Mouse (Mus musculus) frontal cortex, postnatal 14 days (tissue): ENCODE measurements at regions not wholly inside any gene's neighbourhood (a gene's known extent, or its start where the extent isn't known, plus 50 kb on each side); places are given as distances from the start of the nearest gene placed in this dataset.

Experiments used
- DNase-seq, 2 experiments: peaks; one replicate each; pipeline ENCODE4 v3.0.0; 2022; ENCODE audit warnings: low spot score in 2 of 2

GRCm38 (mm10) chr9:56547291-56547977 is 129.0 kb downstream of the Hmg20a start:
- no peak for DNase-seq

- DNase-seq: no peak
Observed at GRCm38 (mm10) chr9:56549774-56550173, 131.4 kb downstream of the Hmg20a start.

- no peak for DNase-seq
Observed at GRCm38 (mm10) chr9:56550178-56550577, 131.8 kb downstream of the Hmg20a start.

DNA sequence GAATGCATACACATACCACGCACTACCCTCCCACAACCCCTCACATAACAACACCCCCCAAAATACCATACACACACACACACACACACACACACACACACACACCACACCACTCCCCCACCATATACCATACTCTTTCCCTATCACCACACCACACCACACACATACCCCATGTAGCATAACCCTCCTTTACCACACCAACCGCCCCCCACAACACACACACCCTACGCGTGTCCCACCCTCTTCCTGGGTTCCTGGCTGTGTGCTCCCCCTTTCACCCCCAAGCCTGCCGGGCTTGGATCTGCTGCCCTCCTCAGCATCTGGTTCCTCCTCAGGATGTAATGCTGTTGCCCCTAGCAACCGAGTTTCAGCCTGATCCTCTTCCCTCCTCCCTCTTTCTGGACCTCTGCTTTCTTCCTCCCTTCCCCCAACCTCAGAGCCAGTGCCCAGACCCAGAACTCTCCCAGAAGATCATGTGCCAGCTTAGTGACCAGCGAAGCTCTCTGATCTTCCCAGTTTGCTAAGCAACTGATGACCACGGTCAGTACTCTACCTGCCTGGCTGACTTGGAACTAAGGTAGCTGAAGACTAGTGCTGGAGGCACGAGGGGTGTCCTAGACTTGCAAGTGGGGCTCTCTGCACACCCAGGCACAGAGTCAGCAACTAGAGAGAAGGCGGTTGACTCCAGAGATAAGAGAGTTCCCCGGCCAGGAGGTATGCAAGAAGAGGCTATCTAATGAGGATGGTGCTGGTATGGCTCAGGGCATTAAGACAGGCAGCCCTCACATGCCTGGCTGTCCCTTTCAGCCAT is 133.2 kb downstream of the Hmg20a start:
- no peak for DNase-seq

- DNase-seq: no peak
Observed at GRCm38 (mm10) chr9:56552187-56552686, 133.8 kb downstream of the Hmg20a start.

DNA sequence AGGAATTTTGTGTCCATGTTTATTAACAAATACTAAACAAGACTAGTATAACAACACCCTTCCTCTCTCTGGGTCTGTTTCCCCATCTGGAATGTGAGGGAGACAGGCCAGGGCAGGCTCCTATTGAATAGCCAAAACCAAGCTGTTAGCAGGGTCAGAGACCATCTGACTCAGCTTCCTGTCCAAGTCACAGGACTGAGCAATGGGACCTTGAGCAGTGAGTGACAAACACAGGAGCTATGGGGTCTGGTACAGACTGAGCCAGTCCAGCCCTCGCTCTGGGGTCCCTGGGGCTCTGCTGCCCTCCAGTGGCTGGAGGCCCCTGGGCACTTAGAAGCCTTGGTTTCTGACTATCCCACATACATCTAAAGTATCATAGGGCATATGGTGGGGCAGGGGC is 134.4 kb downstream of the Hmg20a start:
- DNase-seq: peak; percentile 40 to 65

- DNase-seq: no peak
Observed at GRCm38 (mm10) chr9:56553626-56554025, 135.2 kb downstream of the Hmg20a start.

- DNase-seq: no peak
Observed at GRCm38 (mm10) chr9:56554096-56554495, 135.7 kb downstream of the Hmg20a start.

GRCm38 (mm10) chr9:56559618-56560144 is 141.3 kb downstream of the Hmg20a start:
- DNase-seq: no peak

DNA sequence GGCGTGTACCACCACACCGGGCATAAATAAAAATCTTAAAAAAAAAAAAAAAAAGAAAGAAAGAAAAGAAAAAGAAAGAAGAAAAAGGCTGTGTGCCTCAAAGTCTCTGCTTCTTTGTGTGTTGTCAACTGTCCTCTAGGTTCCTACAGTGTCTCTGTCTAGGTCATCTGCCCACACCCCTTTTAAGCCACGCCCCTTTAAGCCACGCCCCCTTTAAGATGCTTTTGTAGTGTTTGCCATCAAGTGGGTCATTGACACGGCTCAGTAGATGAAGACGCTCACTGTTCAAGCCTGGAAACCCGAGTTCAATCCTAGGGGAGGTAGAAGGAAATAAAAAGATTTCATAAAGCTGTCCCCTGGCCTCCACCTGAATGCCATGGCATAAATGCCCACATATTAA is 144.0 kb downstream of the Hmg20a start:
- DNase-seq: no peak

DNA sequence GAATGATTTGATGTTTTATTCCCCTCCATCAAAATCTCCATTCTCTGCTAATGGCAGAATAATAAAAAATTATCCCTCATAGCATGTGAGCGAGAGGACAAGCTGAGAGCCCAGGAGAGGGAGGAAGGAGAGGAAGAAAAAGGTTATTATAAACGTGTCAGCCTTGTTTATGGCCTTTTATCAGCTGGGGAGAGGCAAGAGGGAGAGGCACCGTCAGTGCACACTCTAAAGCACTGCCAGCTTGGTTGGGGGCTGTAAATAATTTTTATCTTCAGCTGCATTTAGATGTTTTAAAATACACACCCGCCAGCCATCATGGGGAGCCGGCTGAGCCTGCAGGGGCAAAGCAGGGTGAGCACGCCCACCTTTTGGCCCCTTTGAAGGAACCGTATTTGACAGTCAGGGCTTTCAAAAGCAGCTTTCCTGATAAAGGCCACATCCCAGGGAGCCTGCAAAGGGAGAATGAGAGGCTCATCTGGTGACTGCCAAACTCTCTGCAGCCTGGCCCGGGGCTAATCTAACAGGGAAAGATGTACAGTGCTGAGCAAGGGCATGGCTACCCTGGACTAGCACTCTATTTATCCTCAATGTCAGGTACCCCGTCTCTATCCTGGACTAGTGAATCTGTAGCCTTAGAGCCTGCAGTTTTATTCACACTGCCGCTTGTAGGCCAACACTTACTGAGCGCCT is 145.8 kb downstream of the Hmg20a start:
- DNase-seq: no peak
